Mouse (Mus musculus) cerebellum, adult (tissue): ENCODE measurements around the gene Gpt2.

Source experiments
- ATAC-seq: cut with Nextera tagmentation; 2 replicates; pipeline ENCODE4 v1.9.2; 2017; ENCODE audit warnings: mild to moderate bottlenecking, moderate library complexity, mixed read lengths; ENCODE audit not compliant: insufficient number of reproducible peaks, low FRiP score, low TSS enrichment

The Gpt2 gene

DNA sequence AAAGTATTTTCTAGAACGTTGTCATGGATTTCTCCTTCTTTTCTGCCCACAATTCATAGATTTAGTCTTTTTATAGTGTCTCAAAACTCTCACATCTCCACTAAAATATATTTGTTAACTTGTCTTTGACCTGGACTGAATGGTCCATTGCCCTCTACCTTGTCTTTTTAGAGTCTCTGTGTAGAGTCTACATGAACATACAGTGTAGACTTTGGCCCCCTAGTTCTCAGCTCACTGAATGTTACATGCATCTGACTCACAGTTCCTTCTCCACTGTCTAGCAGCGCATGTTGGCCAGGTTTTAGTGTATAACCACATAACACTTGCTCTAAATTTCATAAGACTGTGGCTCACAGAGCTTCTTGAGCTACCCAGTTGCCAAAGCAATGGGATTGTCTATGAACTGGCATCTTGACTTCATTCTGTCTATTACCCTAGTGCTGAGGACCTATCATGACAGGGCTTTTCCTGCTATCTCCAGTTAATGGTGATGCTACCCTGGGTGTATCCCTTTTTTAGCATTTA is 81.7 kb downstream of the Gpt2 start:
- no peak for ATAC-seq
